10 mouse cellular contexts compared by ENCODE assay signal in genomic region chr2:145784246-145784935, GRCm38 (mm10).
DNase-seq lines count a peak whose midpoint lies in the region; ATAC-seq and TF ChIP-seq lines count a peak whose summit lies in the region.
"Had no signal": no experiment of that assay in that cellular context is flagged by ENCODE, and none has a peak within 500 bp of the region (broad histone marks: within the 10 kb centered on the region; RNA-seq: fewer than 3 reads in every experiment).

No protein-coding gene starts in this region.

- peaks cover 40% of the 10 kb centered on the region for H3K4me1 ChIP-seq in limb, embryonic 12.5 days (replicated peaks)
- peaks cover 33% of the 10 kb centered on the region for H3K4me1 ChIP-seq in limb, embryonic 10.5 days
- H3K4me1 ChIP-seq in kidney, embryonic 15.5 days = peaks cover 56% of the 10 kb centered on the region
- peaks cover 34% of the 10 kb centered on the region for H3K4me1 ChIP-seq in hindbrain, embryonic 10.5 days (replicated peaks)

- H3K4me2 ChIP-seq in limb, embryonic 12.5 days = no peak overlapping the region
- H3K4me2 ChIP-seq in kidney, embryonic 15.5 days = no peak overlapping the region

- ATAC-seq in limb, embryonic 12.5 days (ENCODE audit: insufficient number of reproducible peaks, insufficient read depth, low FRiP score, low TSS enrichment, low read depth) = no peak
- no peak for ATAC-seq in kidney, embryonic 15.5 days (replicated peaks; ENCODE audit: low FRiP score)

- H3K36me3 ChIP-seq in limb, embryonic 12.5 days = no peaks in the 10 kb centered on the region
- no peaks in the 10 kb centered on the region for H3K36me3 ChIP-seq in limb, embryonic 10.5 days
- H3K36me3 ChIP-seq in kidney, embryonic 15.5 days = 0 out of 2 replicates have a peak, but pooled peaks cover 5% of the 10 kb centered on the region
- H3K36me3 ChIP-seq in hindbrain, embryonic 10.5 days = no peaks in the 10 kb centered on the region

- H3K27ac ChIP-seq in gastrocnemius, adult 2 months = peak overlapping the region; percentile 43
- H3K27ac ChIP-seq in limb, embryonic 12.5 days = peak overlapping the region; percentile 93
- H3K27ac ChIP-seq in limb, embryonic 10.5 days = no peak overlapping the region
- H3K27ac ChIP-seq in kidney, embryonic 15.5 days = peak overlapping the region; percentile 97
- H3K27ac ChIP-seq in hindbrain, embryonic 10.5 days = no peak overlapping the region

- peak overlapping the region; percentile 38 for H3K4me3 ChIP-seq in gastrocnemius, adult 2 months
- H3K4me3 ChIP-seq in limb, embryonic 12.5 days (replicated peaks) = no peak overlapping the region
- H3K4me3 ChIP-seq in limb, embryonic 10.5 days = no peak overlapping the region
- H3K4me3 ChIP-seq in kidney, embryonic 15.5 days (replicated peaks) = no peak overlapping the region
- no peak overlapping the region for H3K4me3 ChIP-seq in hindbrain, embryonic 10.5 days
- H3K4me3 ChIP-seq: megakaryocyte, embryonic 14.5 days had no signal

- DNase-seq in gastrocnemius, adult 2 months = no peak
- DNase-seq in gastrocnemius, postnatal 14 days = no peak
- no peak for DNase-seq in limb, embryonic 10.5 days (ENCODE audit: low spot score)
- peak; percentile 59 to 74 for DNase-seq in lung, postnatal 4 days
- no peak for DNase-seq in hindbrain, embryonic 10.5 days (ENCODE audit: low spot score)
- no peak for DNase-seq in neural tube, embryonic 10.5 days (ENCODE audit: extremely low spot score, low spot score)
- DNase-seq: cerebellum, adult 11 months had no signal

- no peak overlapping the region for H3K9ac ChIP-seq in limb, embryonic 12.5 days (replicated peaks)
- H3K9ac ChIP-seq in kidney, embryonic 15.5 days = no peak overlapping the region

- H3K9me3 ChIP-seq in limb, embryonic 12.5 days = no peaks in the 10 kb centered on the region
- H3K9me3 ChIP-seq in limb, embryonic 10.5 days (replicated peaks) = no peaks in the 10 kb centered on the region
- no peaks in the 10 kb centered on the region for H3K9me3 ChIP-seq in kidney, embryonic 15.5 days (replicated peaks)
- no peaks in the 10 kb centered on the region for H3K9me3 ChIP-seq in hindbrain, embryonic 10.5 days
- H3K9me3 ChIP-seq: megakaryocyte, embryonic 14.5 days had no signal

- 68% methylated on average over 13 of the region's 13 CpGs for WGBS in limb, embryonic 12.5 days
- WGBS in limb, embryonic 10.5 days = 77% methylated on average over 13 of the region's 13 CpGs
- WGBS in kidney, embryonic 15.5 days = 57% methylated on average over 13 of the region's 13 CpGs
- 72% methylated on average over 13 of the region's 13 CpGs for WGBS in hindbrain, embryonic 10.5 days

- no peaks in the 10 kb centered on the region for H3K27me3 ChIP-seq in limb, embryonic 12.5 days
- no peaks in the 10 kb centered on the region for H3K27me3 ChIP-seq in limb, embryonic 10.5 days (ENCODE audit: low read depth, poor library complexity, severe bottlenecking)
- no peaks in the 10 kb centered on the region for H3K27me3 ChIP-seq in kidney, embryonic 15.5 days
- 0 out of 2 replicates have a peak, but pooled peaks cover 2% of the 10 kb centered on the region for H3K27me3 ChIP-seq in hindbrain, embryonic 10.5 days (ENCODE audit: insufficient read depth, poor library complexity, severe bottlenecking)

- intact Hi-C loops in gastrocnemius, adult 2 months (cut with DNase I) = no loop called here
- intact Hi-C loops in gastrocnemius, postnatal 14 days (cut with DNase I; ENCODE audit: low total_unique reads) = no loop called here

- TF ChIP-seq CTCF in gastrocnemius, adult 2 months (IDR thresholded peaks at IDR 0.05) = no peak

Comparison
In these comparisons a context has a peak if more than half of its experiments do, and no peak if none do; other contexts are left out.
1. H3K27ac ChIP-seq: peak in gastrocnemius, adult 2 months (single experiment), limb, embryonic 12.5 days (single experiment) and kidney, embryonic 15.5 days (single experiment); none in limb, embryonic 10.5 days (single experiment) and hindbrain, embryonic 10.5 days (single experiment).
2. DNase-seq: peak in lung, postnatal 4 days (2 of 2); none in gastrocnemius, adult 2 months (single experiment), gastrocnemius, postnatal 14 days (single experiment), limb, embryonic 10.5 days (single experiment), hindbrain, embryonic 10.5 days (single experiment) and neural tube, embryonic 10.5 days (single experiment).